Mouse (Mus musculus): ENCODE measurements around the gene Slc44a1. TPM values are rescaled to one million over a fixed set of nuclear protein-coding genes. Genes with fewer than 3 reads are reported as not detected.

Gene Slc44a1
- polyA plus RNA-seq, 1 experiment from 2014 or later = 37.3 TPM

- peaks cover 36% of the 10 kb centered on the region for H3K36me3 ChIP-seq
- ATAC-seq (ENCODE audit: insufficient number of reproducible peaks, insufficient read depth, low FRiP score, low TSS enrichment, low read depth) = no peak
- WGBS = 86% methylated on average over 8 of the region's 8 CpGs
- H3K27ac ChIP-seq = no peak overlapping the region
- no peak overlapping the region for H3K4me2 ChIP-seq
- H3K4me3 ChIP-seq = no peak overlapping the region
- no peaks in the 10 kb centered on the region for H3K27me3 ChIP-seq
- no peaks in the 10 kb centered on the region for H3K9me3 ChIP-seq
- no peaks in the 10 kb centered on the region for H3K4me1 ChIP-seq
- no peak overlapping the region for H3K9ac ChIP-seq
Measured at GRCm38 (mm10) chr4:53543421-53543820, 103.2 kb downstream of the Slc44a1 start.

- ATAC-seq (ENCODE audit: insufficient number of reproducible peaks, insufficient read depth, low FRiP score, low TSS enrichment, low read depth) = no peak
- H3K27ac ChIP-seq = no peak overlapping the region
- no peaks in the 10 kb centered on the region for H3K27me3 ChIP-seq
- no peak overlapping the region for H3K4me3 ChIP-seq
- H3K36me3 ChIP-seq = peaks cover 36% of the 10 kb centered on the region
- WGBS = 81% methylated on average over 1 of the region's 1 CpGs
- H3K4me2 ChIP-seq = no peak overlapping the region
- H3K9ac ChIP-seq = no peak overlapping the region
- H3K4me1 ChIP-seq = no peaks in the 10 kb centered on the region
- no peaks in the 10 kb centered on the region for H3K9me3 ChIP-seq
Measured at GRCm38 (mm10) chr4:53544889-53545288, 104.7 kb downstream of the Slc44a1 start.

GRCm38 (mm10) chr4:53547381-53547780 is 107.2 kb downstream of the Slc44a1 start:
- Histone ChIP-seq H3K36me3 (peaks cover 27% of the 10 kb centered on the region), H3K4me2 (no peak overlapping the region), H3K4me1 (no peaks in the 10 kb centered on the region), H3K27ac (no peak overlapping the region), H3K4me3 (no peak overlapping the region), H3K27me3 (no peaks in the 10 kb centered on the region), H3K9me3 (no peaks in the 10 kb centered on the region), H3K9ac (no peak overlapping the region)
- no peak for ATAC-seq (ENCODE audit: insufficient number of reproducible peaks, insufficient read depth, low FRiP score, low TSS enrichment, low read depth)
- WGBS = 90% methylated on average over 5 of the region's 5 CpGs

GRCm38 (mm10) chr4:53549375-53549774 is 109.2 kb downstream of the Slc44a1 start:
- ATAC-seq (ENCODE audit: insufficient number of reproducible peaks, insufficient read depth, low FRiP score, low TSS enrichment, low read depth) = no peak
- no peak overlapping the region for H3K27ac ChIP-seq
- H3K9ac ChIP-seq = no peak overlapping the region

GRCm38 (mm10) chr4:53564618-53565017 is 124.4 kb downstream of the Slc44a1 start:
- 73% methylated on average over 5 of the region's 5 CpGs for WGBS
- no peak for ATAC-seq (ENCODE audit: insufficient number of reproducible peaks, insufficient read depth, low FRiP score, low TSS enrichment, low read depth)
- Histone ChIP-seq H3K36me3 (peaks cover 21% of the 10 kb centered on the region), H3K4me3 (no peak overlapping the region), H3K9me3 (no peaks in the 10 kb centered on the region), H3K27me3 (no peaks in the 10 kb centered on the region), H3K9ac (no peak overlapping the region), H3K27ac (no peak overlapping the region), H3K4me1 (no peaks in the 10 kb centered on the region), H3K4me2 (no peak overlapping the region)

More at GRCm38 (mm10) chr4:53549375-53549774, 109.2 kb downstream of the Slc44a1 start:
- Histone ChIP-seq H3K4me1 (peaks cover 5% of the 10 kb centered on the region), H3K4me2 (no peak overlapping the region), H3K4me3 (no peak overlapping the region), H3K36me3 (peaks cover 23% of the 10 kb centered on the region), H3K27me3 (no peaks in the 10 kb centered on the region), H3K9me3 (no peaks in the 10 kb centered on the region)
- WGBS = 73% methylated on average over 4 of the region's 4 CpGs

- H3K4me3 ChIP-seq = no peak overlapping the region
- no peak overlapping the region for H3K4me2 ChIP-seq
- no peaks in the 10 kb centered on the region for H3K9me3 ChIP-seq
Measured at GRCm38 (mm10) chr4:53567065-53567464, 126.9 kb downstream of the Slc44a1 start.

GRCm38 (mm10) chr4:53575558-53575957 is 135.3 kb downstream of the Slc44a1 start:
- H3K4me3 ChIP-seq = no peak overlapping the region
- no peak for ATAC-seq (ENCODE audit: insufficient number of reproducible peaks, insufficient read depth, low FRiP score, low TSS enrichment, low read depth)
- no peaks in the 10 kb centered on the region for H3K9me3 ChIP-seq
- H3K4me2 ChIP-seq = no peak overlapping the region
- 73% methylated on average over 2 of the region's 2 CpGs for WGBS
- H3K36me3 ChIP-seq = no peaks in the 10 kb centered on the region
- H3K9ac ChIP-seq = no peak overlapping the region
- no peak overlapping the region for H3K27ac ChIP-seq
- no peaks in the 10 kb centered on the region for H3K4me1 ChIP-seq
- H3K27me3 ChIP-seq = no peaks in the 10 kb centered on the region

More at GRCm38 (mm10) chr4:53567065-53567464, 126.9 kb downstream of the Slc44a1 start:
- Histone ChIP-seq H3K9ac (no peak overlapping the region), H3K36me3 (peaks cover 9% of the 10 kb centered on the region), H3K27ac (no peak overlapping the region), H3K4me1 (no peaks in the 10 kb centered on the region), H3K27me3 (no peaks in the 10 kb centered on the region)
- ATAC-seq (ENCODE audit: insufficient number of reproducible peaks, insufficient read depth, low FRiP score, low TSS enrichment, low read depth) = no peak
- 91% methylated on average over 1 of the region's 1 CpGs for WGBS

GRCm38 (mm10) chr4:53587676-53588075 is 147.5 kb downstream of the Slc44a1 start:
- Histone ChIP-seq H3K4me2 (no peak overlapping the region), H3K27ac (no peak overlapping the region), H3K4me1 (0 out of 2 replicates have a peak, but pooled peaks cover 3% of the 10 kb centered on the region), H3K27me3 (no peaks in the 10 kb centered on the region), H3K9me3 (no peaks in the 10 kb centered on the region), H3K9ac (no peak overlapping the region), H3K4me3 (no peak overlapping the region), H3K36me3 (no peaks in the 10 kb centered on the region)
- no peak for ATAC-seq (ENCODE audit: insufficient number of reproducible peaks, insufficient read depth, low FRiP score, low TSS enrichment, low read depth)

GRCm38 (mm10) chr4:53588936-53589335 is 148.7 kb downstream of the Slc44a1 start:
- no peaks in the 10 kb centered on the region for H3K27me3 ChIP-seq
- H3K4me3 ChIP-seq = no peak overlapping the region
- no peaks in the 10 kb centered on the region for H3K36me3 ChIP-seq
- no peak overlapping the region for H3K27ac ChIP-seq
- H3K9ac ChIP-seq = no peak overlapping the region
- H3K4me2 ChIP-seq = no peak overlapping the region
- peaks cover 8% of the 10 kb centered on the region; the same call in 1 of the 2 replicates for H3K4me1 ChIP-seq
- WGBS = 88% methylated on average over 1 of the region's 1 CpGs
- no peak for ATAC-seq (ENCODE audit: insufficient number of reproducible peaks, insufficient read depth, low FRiP score, low TSS enrichment, low read depth)
- H3K9me3 ChIP-seq = no peaks in the 10 kb centered on the region

- Histone ChIP-seq H3K4me3 (no peak overlapping the region), H3K4me1 (peaks cover 8% of the 10 kb centered on the region; the same call in 1 of the 2 replicates), H3K4me2 (no peak overlapping the region), H3K36me3 (no peaks in the 10 kb centered on the region), H3K9me3 (no peaks in the 10 kb centered on the region), H3K27ac (no peak overlapping the region), H3K9ac (no peak overlapping the region), H3K27me3 (no peaks in the 10 kb centered on the region)
- ATAC-seq (ENCODE audit: insufficient number of reproducible peaks, insufficient read depth, low FRiP score, low TSS enrichment, low read depth) = no peak
- WGBS = 88% methylated on average over 4 of the region's 4 CpGs
Measured at GRCm38 (mm10) chr4:53589466-53589865, 149.3 kb downstream of the Slc44a1 start.

GRCm38 (mm10) chr4:53590163-53590562 is 149.9 kb downstream of the Slc44a1 start:
- Histone ChIP-seq H3K4me2 (no peak overlapping the region), H3K9ac (no peak overlapping the region), H3K27me3 (no peaks in the 10 kb centered on the region), H3K36me3 (no peaks in the 10 kb centered on the region), H3K4me1 (peaks cover 8% of the 10 kb centered on the region; the same call in 1 of the 2 replicates), H3K27ac (no peak overlapping the region), H3K9me3 (no peaks in the 10 kb centered on the region), H3K4me3 (no peak overlapping the region)
- WGBS = 77% methylated on average over 4 of the region's 4 CpGs
- ATAC-seq (ENCODE audit: insufficient number of reproducible peaks, insufficient read depth, low FRiP score, low TSS enrichment, low read depth) = no peak

GRCm38 (mm10) chr4:53590691-53591447 is 150.7 kb downstream of the Slc44a1 start:
- Histone ChIP-seq H3K27ac (no peak overlapping the region), H3K9me3 (no peaks in the 10 kb centered on the region), H3K27me3 (no peaks in the 10 kb centered on the region), H3K9ac (no peak overlapping the region), H3K36me3 (no peaks in the 10 kb centered on the region), H3K4me3 (no peak overlapping the region), H3K4me2 (no peak overlapping the region), H3K4me1 (peaks cover 8% of the 10 kb centered on the region; the same call in 1 of the 2 replicates)
- WGBS = 90% methylated on average over 7 of the region's 7 CpGs
- no peak for ATAC-seq (ENCODE audit: insufficient number of reproducible peaks, insufficient read depth, low FRiP score, low TSS enrichment, low read depth)
